Mouse (Mus musculus): ENCODE measurements at regions not wholly inside any gene's neighbourhood (a gene's known extent, or its start where the extent isn't known, plus 50 kb on each side); places are given as distances from the start of the nearest gene placed in this dataset.

GRCm38 (mm10) chr11:22692281-22692857, 168.4 kb downstream of the B3gnt2 start:
- DNase-seq: no peak

DNA sequence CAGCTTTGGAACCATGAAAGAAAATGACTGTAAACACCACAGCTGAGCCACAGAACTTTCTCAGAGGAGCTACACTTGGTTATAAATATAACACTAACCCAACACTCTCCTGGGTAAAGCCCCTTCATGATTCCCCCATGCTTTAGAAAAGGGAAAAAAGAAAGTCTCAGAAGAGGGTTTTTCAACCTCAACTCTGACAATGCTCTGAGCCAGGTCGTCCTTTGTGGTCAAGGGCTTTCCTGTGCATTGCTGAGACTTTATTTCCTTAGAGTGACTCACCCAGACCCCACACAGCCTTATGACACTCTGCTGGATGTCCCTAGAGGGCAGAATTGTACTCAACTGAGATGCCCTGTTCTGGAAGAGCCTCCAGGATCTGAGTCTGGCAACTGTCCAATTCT, 167.8 kb downstream of the B3gnt2 start:
- no peak for DNase-seq

DNA sequence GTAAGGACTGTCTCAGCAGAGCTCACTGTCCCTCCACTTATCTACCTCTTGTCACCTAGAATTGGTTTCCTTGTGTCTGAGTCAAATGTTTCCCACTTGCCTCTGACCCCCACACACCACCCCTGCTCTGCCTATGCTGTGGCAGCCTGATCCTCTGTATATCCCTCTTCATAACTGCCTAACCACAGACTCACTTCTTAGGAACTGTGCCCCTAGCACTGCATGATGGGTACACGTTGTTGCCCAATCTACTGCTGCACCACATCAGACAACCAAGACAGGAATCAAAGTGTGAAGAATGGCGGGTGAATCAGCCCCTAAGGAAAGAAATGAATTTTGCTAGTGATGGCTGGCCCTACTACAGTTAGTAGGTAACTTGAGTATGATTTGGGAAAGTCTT, 167.4 kb downstream of the B3gnt2 start:
- no peak for DNase-seq

DNA sequence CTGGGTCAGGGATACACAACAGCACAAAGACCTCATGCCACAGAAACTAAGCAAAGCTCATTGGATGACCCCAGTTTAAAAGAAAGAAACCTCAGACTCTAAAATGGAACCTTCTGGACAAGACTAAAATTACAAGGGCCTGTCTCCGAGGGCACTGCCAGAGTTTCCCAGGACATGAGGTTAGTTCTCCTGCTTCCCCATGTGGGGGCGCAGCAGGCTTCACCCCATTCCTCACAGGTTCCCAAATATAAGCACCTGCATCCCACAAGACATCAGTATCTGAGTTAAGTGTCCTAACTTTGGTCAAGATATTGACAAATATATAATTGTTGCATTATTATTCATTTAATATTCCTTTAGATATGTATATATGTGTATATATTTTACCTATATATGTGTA, 166.8 kb downstream of the B3gnt2 start:
- DNase-seq: no peak

DNA sequence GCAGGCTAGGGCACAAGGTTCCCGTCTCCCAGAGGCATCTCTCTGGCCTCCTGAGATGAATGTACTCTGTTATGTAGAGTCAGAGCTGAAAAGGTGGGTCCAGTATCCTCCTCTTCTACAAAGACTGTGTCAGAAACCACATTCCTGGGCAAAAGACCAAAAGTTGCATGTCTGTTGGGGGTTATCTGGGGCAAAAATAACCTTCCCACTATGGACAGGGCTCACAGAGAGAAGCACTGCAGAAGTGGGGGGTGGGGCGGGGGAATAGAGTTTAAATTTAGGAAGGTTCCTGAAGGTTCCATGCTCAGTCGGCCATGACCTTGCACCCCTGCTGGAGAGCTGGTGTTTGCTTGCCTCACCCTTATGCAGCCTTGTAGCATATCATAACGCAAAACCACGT, 165.9 kb downstream of the B3gnt2 start:
- DNase-seq: no peak

DNA sequence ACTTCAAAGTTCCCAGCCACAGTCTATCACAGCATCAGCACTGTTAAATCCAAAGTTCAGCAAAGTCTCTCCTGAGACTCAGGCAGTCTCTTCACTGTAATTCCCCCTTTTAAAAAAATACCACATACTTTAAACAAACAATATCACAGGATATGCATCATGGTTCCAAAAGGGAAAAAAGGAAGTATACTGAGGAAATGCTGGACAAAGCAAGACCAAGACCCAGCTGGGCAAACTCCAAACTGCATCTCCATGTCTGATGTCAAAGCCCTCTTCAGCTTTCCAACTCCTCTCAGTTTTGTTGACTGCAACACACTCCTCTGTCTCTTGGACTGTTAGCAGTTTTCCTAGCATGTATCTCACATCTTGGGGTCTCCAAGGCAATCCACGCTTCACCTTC, 165.5 kb downstream of the B3gnt2 start:
- no peak for DNase-seq

- no peak for DNase-seq
Observed at GRCm38 (mm10) chr11:22698057-22698941, 162.5 kb downstream of the B3gnt2 start.

GRCm38 (mm10) chr11:22706082-22706481, 154.7 kb downstream of the B3gnt2 start:
- no peak for DNase-seq
